Mouse (Mus musculus): ENCODE measurements at regions not wholly inside any gene's neighbourhood (a gene's known extent, or its start where the extent isn't known, plus 50 kb on each side); places are given as distances from the start of the nearest gene placed in this dataset.

DNA sequence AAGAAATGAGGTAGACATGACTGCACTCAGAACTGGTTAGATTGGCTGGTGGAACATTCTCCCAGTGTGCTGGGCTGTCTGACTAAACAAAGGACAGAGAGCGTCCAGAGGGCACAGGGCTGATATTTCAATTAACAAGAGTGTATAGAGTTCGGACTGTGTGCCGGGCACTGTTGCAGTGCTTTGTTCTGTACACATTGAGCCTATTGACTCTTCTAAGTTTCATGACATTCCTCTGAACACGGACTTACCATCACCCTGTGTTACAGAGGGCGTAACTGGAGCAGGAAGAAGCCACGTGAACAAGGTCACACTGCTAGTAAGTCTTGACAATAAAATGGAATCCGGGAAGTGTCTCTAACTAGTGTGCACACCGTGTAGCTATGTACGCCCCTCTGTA is 92.1 kb upstream of the Barx2 start:
- no peak for DNase-seq (ENCODE audit: low spot score)

DNA sequence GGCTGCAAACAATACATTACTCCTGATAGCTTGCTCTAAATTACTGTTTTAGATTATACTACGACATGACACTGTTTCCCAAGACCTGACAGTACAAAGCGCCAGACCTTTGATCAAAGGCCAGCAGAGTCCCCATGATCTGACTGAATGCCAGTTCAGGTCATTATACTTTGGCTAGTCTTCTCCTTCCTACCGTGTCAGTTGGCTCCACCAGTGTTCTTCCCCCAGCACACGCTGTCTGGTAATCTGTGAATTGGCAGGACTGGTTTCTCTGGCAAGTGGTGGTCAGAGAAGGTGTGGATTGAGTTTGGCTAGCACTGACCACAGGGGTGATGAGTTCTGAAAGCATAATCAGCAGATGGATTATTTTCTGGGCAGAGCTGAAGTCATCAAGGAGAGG is 93.1 kb upstream of the Barx2 start:
- DNase-seq (ENCODE audit: low spot score), result no peak

GRCm38 (mm10) chr9:32010953-32011770 is 97.9 kb upstream of the Barx2 start:
- no peak for DNase-seq (ENCODE audit: low spot score)

GRCm38 (mm10) chr9:32016286-32016685 is 99.7 kb upstream of the Arhgap32 start:
- DNase-seq (ENCODE audit: low spot score), result no peak

DNA sequence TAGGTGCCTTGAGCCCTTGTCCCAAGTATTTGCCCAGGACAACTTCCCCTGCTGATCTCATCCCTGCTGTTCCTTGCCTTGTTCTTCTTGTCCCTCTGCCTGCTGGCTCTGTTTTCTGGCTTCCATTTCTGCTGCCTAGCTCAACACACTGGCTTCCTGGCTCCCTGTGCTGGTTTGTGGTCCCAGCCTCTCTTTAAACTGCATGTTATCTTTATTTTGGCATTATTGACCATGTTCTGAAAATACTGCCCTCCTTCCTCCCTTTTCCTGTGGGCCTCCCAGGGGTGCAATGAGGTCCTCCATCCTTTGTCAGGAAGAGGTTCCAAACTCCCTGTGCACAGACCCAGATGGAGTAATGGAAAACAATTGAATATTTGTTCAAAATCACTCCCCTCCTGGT is 97.9 kb upstream of the Arhgap32 start:
- no peak for DNase-seq (ENCODE audit: low spot score)

DNA sequence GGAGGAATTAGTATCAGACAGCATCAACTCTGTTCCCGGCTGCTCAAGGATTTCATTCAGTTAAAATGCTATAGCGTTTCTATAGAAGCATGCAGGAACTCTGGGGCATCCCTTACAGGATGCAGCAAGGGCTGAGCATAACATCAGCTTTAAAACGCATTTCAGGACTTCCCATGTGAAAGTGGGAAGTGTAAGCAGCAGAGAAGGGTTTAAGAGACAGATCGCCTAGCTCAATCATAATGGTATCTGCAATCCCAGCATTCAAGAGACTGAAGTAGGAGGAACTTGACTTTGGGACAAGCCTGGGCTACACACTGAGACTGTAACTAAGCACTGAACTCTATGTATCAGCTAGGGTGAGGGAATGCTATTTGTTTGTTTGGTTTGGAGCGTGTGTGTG is 96.2 kb upstream of the Arhgap32 start:
- DNase-seq (ENCODE audit: low spot score), result no peak

DNA sequence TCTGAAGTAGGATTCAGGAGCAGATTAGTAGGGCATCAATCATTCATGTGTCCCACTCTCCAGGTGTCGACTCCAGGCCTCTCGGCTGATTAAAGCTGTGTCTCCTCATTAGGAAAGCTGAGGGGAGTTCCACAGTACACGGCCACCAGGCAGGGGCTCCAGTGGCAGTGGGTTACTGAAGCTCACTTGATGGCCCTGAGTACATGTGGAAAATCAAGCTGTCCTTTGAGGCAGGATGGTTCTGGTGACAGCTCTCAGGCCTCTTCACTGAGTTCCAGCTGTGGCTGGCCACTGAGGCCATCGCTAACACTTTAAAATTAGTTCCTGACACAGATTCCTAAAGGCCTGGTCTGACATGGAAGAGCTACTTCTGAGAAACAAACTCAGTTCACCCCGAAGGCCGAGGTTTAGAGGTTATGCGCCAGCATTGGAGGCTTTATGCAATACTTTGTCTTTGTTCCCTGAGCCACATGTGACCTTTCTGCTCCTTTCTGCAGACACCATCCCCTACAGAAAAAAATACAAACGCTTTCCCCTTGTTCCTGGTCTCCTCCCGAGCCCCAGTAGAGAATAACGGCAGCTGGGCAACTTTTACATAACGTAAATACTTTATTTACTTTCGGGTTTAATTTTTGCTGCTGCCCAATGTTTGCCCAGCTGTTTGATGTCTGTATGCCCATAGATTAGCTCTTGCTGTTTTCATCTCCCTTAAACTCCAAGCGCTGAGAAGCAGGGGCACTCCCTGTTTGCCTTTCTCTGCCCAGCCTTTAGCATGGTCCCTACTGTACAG is 94.8 kb upstream of the Arhgap32 start:
- DNase-seq (ENCODE audit: low spot score), result peak; percentile 38

- no peak for DNase-seq (ENCODE audit: low spot score)
These were observed 94.2 kb upstream of the Arhgap32 start for GRCm38 (mm10) chr9:32021755-32022154.

DNA sequence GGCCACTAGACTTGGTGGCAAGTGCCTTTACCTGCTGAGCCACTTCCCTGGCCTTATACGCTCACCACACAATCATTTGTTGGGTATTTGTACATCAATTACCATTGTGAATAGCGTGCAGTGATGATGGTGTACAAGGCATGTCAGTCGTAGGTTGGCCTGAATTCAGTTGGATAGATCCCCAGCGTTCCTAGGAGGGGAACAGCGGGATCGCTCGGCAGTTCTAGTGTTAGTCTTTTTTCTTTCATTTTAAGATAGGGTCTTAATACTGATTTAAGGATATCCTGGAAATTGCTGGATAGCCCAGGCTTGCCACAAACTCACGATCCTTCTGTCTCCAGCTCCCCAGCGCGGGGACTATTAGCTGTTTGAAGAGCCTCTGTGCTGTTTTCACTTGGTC is 92.9 kb upstream of the Arhgap32 start:
- no peak for DNase-seq (ENCODE audit: low spot score)

GRCm38 (mm10) chr9:32024767-32025166 is 91.2 kb upstream of the Arhgap32 start:
- DNase-seq (ENCODE audit: low spot score), result no peak

- DNase-seq (ENCODE audit: low spot score), result no peak
These were observed 88.0 kb upstream of the Arhgap32 start for GRCm38 (mm10) chr9:32027962-32028361.

- DNase-seq (ENCODE audit: low spot score), result no peak
These were observed 86.9 kb upstream of the Arhgap32 start for GRCm38 (mm10) chr9:32029001-32029400.

DNA sequence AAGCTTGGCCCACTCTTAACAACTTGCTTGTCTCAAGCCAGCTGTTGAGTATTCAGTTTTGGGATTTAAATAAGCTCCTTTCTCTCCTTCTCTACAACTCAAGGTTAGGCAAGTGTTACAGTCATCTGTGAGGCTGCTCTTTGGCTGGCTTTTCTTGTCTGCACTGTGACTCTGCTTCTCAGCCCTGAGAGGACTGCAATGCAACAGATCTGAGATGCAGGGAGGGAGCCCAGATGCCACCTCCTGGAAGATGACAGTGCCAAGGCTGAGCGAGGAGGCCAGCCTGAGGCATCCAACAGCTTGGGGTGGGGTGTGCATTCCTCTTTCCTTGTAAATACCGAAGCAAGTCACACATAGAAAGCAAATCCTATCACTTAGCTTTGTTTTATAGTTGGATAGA is 86.2 kb upstream of the Arhgap32 start:
- no peak for DNase-seq (ENCODE audit: low spot score)

- DNase-seq (ENCODE audit: low spot score), result no peak
These were observed 85.7 kb upstream of the Arhgap32 start for GRCm38 (mm10) chr9:32030203-32030602.

DNA sequence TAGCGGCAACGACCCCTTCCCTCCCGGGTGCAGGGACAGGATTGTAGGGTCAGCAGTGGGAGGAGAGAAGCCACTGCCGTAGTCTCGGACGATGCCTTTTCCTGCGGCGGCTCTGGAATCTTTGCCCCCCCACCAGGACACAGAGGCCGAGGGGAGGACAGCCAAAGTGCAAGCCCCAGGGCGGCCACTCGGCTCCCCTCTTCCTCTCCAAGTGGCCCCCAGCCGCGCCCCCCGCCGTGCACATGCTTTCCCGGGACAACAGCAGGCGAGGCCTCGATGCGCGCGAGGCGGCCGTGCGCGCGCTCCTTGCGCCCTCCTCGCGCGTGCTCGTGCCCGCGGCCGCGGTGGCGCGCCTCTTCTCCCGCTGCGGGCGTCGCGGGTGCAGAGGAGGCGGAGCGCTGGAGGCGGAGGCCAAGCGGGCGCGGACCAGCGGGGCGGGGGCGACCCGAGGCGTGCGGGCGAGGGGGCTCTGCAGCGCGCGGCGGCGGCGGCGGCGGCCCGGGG is 83.9 kb upstream of the Arhgap32 start:
- peak; percentile 88 for DNase-seq (ENCODE audit: low spot score)

DNA sequence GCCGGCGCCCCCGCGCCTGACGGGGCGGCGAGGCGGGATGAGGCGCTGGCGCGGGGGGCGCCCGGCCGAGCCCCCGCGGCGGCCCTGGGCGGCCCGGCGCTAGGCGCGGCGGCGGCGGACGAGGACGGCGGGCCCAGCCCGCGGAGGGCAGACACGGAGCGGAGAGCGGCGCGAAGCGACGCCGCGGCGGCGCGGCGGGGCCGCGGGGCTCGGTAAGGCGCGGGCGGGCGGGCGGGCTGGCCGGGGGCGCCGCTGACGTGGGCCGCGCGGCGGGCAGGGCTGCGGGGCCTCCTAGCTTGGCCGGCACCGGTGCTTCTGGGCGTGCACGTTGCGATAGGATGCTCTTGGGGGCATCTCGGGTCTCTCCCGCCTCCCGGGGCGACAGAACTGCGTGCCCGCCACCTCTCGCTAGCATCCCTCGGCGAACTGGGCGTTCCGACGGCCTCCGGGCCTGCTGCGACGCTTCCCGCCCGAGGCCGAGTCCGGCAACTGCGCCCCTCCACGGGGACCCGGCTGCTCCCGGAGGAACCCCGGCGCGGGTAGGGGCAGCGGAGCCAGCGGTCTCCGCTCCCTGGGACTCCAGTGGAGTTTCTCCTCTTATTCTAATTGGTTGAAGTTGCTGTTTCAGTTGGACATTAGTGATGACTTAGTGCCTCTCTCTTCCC is 83.3 kb upstream of the Arhgap32 start:
- peak; percentile 64 for DNase-seq (ENCODE audit: low spot score)

DNA sequence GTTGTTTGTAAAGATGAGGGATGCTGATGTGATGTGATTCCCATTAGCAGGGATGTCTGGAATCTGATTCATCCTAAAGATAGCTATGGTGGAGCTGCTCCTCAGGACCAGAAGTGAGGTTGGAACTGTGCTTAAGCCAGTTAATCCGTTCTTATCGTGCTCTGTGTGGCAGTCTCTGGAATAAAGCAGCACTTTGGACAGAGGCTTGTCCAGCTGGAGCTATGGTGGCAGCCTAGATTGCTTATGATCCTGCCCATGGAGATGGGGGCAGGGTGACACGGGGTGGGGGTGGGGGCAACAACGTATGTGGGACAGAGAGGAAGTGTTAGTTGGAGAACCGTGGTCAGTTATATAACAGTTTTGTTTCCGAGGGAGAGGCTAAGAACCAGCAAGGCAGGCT is 82.0 kb upstream of the Arhgap32 start:
- peak; percentile 42 for DNase-seq (ENCODE audit: low spot score)

DNA sequence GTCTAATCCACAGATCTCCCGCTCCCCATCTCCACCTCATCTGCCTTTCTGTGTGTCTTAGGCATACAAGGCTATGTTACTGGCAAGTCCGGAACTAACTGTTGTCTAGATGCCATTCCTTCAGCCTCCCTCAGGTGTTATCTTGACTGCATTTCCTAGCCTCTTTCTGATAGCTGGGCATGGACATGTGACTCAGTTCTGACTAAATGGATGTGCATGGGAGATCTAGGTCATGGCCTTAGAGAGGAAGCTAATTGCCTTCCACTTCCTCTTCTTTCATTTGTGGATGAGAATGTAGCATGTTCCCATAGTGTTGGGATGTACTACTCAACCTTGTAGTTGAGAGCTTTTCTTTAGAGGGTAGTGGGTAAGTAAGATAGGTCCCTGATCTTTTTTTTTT is 75.9 kb upstream of the Arhgap32 start:
- DNase-seq (ENCODE audit: low spot score), result no peak

GRCm38 (mm10) chr9:32043344-32043743 is 72.6 kb upstream of the Arhgap32 start:
- DNase-seq (ENCODE audit: low spot score), result no peak

GRCm38 (mm10) chr9:32046791-32047190 is 69.1 kb upstream of the Arhgap32 start:
- peak; percentile 7 for DNase-seq (ENCODE audit: low spot score)

DNA sequence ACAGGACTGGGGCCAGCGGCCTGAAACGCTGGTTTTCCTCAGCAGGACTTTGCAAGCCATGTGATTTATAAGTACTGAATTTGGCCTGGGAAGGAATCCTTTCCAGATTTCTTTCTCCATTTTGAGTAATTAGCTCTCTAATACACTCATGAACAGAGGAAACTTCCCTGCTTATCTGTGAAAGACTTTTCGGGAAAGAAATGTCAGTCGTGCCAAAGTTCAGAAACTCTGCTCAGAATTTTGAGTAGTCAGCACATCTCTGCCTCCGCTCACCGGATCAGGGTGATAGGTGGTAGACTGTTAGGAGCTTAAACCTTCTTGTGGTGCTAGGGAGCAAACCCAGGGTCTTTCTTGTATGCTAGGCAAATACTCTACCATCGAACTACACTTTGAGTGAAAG is 67.0 kb upstream of the Arhgap32 start:
- DNase-seq (ENCODE audit: low spot score), result no peak

GRCm38 (mm10) chr9:32049546-32049945 is 66.4 kb upstream of the Arhgap32 start:
- DNase-seq (ENCODE audit: low spot score), result no peak
